Mouse (Mus musculus): ENCODE measurements at regions not wholly inside any gene's neighbourhood (a gene's known extent, or its start where the extent isn't known, plus 50 kb on each side); places are given as distances from the start of the nearest gene placed in this dataset.

GRCm38 (mm10) chr13:115231981-115232380, 130.2 kb upstream of the Itga1 start:
- DNase-seq, result no peak

DNA sequence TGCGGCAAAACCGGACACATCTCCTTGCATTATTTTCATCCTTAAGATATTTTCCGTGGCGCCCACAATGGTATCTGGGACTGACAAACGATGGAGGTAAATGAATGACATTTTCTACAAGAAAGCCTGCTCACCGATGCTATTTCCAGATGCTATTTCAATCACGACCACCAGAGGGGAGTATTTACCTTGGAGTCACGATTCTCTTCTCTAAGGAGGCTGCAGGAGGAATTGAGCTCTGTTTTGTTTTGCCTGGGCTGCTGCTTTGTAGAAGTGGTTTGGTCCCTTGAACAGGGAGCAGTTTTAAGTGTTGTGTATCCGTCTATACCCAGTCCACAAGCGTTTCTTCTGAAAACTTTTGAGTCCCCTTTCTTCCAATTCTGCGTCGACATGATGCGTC, 128.7 kb upstream of the Itga1 start:
- DNase-seq, result peak; percentile 24

DNA sequence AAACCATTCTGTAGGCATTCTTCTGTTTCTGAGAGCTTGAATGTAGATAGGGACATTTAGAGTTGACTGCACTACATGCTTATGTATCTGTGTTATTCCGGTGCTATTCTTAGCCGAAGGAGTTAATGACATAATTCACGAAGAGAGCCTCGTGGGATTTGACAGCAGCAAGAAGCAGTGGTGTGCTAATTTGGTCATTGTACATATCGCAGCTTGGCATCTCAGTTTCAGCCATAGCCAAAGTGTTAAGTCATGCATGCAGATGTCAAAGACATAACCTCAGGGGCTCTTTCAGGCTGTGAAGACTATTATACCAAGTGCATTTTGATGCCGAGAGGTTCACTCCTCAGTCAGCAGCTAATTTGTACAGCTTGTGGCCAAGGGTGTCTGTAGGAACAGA, 125.1 kb upstream of the Itga1 start:
- DNase-seq, result no peak

GRCm38 (mm10) chr13:115219701-115220100, 117.9 kb upstream of the Itga1 start:
- DNase-seq, result no peak

GRCm38 (mm10) chr13:115211285-115211684, 109.5 kb upstream of the Itga1 start:
- no peak for DNase-seq

- DNase-seq, result no peak
These were observed 109.0 kb upstream of the Itga1 start for GRCm38 (mm10) chr13:115210643-115211208.

GRCm38 (mm10) chr13:115209402-115210192, 107.8 kb upstream of the Itga1 start:
- no peak for DNase-seq

- DNase-seq, result no peak
These were observed 105.0 kb upstream of the Itga1 start for GRCm38 (mm10) chr13:115206723-115207122.

DNA sequence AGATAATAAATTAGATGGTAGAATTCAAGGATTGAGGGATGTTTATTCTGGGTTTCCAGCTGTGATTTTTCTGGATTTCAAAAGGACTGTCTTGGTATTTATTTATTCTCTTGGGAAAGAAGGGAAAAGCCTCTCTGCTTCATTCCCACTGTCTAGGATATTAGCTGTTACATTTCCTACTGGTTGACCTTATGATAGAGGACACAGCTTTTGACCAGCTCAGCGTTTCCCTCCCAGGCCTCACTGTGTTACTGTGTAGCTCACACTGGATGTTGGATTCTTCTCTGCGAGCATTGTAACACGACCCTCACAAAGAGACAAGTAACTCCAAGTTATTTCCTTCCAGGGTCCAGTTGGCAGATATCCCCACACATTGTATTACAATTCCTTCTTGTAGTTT, 97.4 kb upstream of the Itga1 start:
- DNase-seq, result peak; percentile 5

- no peak for DNase-seq
These were observed 86.3 kb upstream of the Itga1 start for GRCm38 (mm10) chr13:115188066-115188465.

DNA sequence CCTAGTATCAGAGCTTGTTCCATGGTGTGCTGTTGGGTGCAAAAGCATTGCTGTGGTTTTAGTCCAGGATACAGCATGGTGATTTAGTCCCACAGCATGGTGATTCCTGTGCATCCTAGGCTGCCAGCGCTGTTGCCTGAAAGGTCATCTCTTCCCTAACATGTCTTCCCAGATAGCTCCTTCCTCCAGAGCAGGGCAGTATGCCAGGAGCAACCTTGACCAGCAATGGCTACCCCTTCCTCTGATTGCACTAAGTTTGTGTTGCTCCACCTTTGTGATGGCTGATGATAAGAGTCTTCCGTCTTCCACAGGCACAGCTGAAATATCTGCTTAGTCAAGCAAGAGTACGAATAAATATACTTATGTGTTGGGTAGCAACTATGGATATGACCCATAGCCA, 85.6 kb upstream of the Itga1 start:
- DNase-seq, result no peak

- DNase-seq, result no peak
These were observed 80.6 kb upstream of the Itga1 start for GRCm38 (mm10) chr13:115182211-115182870.

GRCm38 (mm10) chr13:115178175-115178917, 76.6 kb upstream of the Itga1 start:
- DNase-seq, result no peak

GRCm38 (mm10) chr13:115171347-115172062, 69.7 kb upstream of the Itga1 start:
- DNase-seq, result no peak

DNA sequence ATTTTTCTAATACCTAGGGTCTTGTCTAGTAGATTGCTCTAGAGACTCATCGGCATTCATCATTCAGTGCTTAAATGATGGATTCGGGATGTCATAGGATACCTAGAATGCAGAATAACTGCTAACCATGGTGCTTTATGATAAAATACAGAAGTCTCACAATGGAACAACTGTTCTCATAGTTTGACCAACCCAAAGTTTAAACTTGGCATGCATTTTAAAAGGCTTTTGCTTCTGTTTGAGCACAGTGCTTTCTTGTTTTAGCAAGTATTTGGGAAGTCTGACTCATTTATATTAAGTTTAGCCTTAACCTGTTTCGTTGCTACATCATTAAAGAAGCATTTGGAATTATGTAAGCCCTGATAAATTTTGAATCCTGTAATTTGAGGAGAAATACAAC, 64.2 kb upstream of the Itga1 start:
- DNase-seq, result no peak

DNA sequence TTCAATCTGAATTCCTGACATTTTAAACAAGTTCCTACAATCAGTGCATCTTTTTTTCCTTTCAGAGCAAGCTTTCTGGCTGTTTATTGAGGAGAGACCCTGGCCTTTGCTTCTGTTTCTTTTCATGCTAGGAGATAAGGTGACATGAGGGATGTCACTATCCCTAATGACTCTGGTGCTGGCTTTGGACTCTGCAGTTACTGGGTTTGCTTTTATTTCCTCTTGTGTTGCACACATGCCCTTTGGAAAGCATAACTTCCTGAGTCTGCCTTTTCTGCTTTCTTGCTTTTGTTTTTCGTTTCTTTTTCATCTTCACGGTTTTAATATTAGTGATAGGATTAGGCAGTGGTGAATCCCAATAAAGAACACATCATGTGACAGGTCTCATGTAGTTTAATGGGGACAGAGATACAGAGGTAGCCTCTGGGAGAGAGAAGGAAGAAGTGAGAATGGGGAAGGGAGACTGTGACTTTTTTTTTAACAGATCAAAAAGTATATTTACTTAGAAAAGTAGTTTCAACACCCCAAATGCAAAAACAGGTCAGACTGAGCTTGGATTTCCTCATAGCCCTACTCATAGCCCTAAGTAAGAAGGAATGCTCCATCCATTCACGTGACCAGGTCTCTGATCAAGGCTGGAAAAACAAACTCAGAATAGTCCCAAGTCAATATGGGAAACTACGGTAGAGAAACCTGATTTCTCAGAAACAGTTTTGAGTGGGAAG, 61.1 kb upstream of the Itga1 start:
- DNase-seq, result no peak

GRCm38 (mm10) chr13:115159386-115159785, 57.6 kb upstream of the Itga1 start:
- no peak for DNase-seq
